Mouse (Mus musculus): ENCODE data around the gene Plcb2. TPM values are rescaled to one million over a fixed set of nuclear protein-coding genes. Genes with fewer than 3 reads are reported as not detected.
A peak's percentile ranks its signal among the peaks of the same experiment; 100 is the strongest.

Gene Plcb2
- total RNA-seq, 2 experiments from 2014 or later = 2.1 to 2.7 TPM

GRCm38 (mm10) chr2:118723693-118724486 is 4.3 kb downstream of the Plcb2 start:
- DNase-seq (ENCODE audit: low spot score in 2 of 2) = no peak

- DNase-seq (ENCODE audit: low spot score in 2 of 2) = no peak
Measured at GRCm38 (mm10) chr2:118716677-118717076, 11.6 kb downstream of the Plcb2 start.

DNA sequence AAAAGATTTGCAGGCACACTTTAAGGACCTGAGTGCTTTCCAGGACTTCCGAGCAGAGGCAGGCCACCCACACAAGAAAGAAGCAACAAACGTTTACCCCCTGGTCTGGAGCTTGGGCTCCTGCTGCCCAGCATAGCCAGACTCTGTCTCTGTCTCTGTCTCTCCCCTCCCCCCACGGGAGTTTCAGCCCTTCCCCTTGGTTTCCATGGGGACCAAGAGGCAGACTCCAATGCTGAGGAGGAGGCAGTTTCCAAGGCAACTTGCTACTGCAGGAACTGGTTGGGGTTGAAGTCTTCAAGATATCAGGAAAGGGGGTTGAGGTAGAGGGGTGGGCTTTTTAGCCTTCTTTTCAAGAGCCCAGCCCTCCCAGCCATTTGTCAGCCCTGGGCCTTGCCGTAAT is 14.0 kb downstream of the Plcb2 start:
- peak in 1 of 2 experiments; percentile 71 for DNase-seq (ENCODE audit: low spot score in 2 of 2)

- DNase-seq (ENCODE audit: low spot score in 2 of 2) = no peak
Measured at GRCm38 (mm10) chr2:118713631-118714030, 14.6 kb downstream of the Plcb2 start.

DNA sequence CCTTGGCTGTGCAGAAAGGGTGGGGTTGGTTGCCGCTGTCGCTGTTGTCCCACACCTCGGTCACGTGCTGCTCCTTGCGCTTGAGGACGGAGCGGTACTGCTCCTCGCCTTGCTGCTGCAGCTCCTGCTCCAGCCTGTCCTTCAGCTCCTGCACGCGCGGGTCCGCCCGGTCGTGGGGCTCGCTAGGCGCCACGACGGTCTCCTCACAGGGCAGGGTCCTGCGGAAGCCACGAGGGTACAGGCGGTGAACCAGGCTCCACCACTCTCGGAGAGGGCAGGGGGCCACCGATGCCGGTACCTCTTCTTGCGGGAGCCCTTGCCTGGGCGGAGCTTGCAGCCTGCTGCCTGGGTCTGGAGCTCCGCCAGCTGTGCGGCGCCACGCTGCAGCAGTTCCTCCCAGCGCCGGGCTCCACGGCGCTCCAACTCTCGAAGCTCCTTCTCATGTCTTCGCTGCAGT is 17.2 kb downstream of the Plcb2 start:
- no peak for DNase-seq (ENCODE audit: low spot score in 2 of 2)

GRCm38 (mm10) chr2:118709655-118710221 is 18.5 kb downstream of the Plcb2 start:
- DNase-seq (ENCODE audit: low spot score in 2 of 2) = no peak

DNA sequence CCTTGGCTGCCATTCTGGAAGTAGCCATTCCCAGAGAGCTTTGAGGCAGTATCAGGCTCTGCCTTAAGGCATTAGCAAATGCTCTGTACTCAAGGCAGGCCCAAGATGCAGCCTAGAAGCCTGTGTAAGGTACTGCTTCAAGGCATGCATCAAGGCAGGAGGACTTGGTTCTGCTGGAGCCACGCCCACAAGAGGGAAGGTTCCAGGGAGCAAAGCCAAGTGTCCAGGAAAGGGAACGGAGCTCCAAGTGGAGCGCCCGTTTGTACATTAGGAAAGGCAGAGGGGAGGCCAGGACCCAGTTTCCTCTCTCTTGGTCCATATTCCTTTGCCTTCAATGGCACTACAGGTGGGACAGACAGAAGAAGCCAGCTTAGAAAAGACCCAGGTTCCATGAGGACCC is 19.8 kb downstream of the Plcb2 start:
- DNase-seq (ENCODE audit: low spot score in 2 of 2) = no peak

DNA sequence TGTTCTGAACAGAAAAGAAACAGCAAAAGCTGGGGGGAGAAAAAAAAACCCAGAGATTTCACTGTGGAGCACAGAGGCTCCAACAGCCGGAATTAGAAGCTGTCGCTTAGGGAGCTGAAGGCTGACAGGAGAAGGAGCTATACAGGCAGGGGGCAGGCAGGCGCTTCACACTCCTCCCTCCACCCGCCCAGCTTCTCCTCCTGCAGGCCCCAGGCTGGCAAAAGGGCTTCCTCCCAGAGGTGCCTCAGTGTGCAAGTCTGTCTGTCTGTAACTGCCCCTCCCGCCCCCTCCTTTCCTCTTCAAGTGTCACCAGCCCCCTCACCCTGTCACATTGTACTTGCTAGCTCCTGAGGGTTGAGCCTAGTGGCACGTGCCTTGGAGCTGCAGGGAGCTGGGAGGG is 21.8 kb downstream of the Plcb2 start:
- DNase-seq (ENCODE audit: low spot score in 2 of 2) = no peak

DNA sequence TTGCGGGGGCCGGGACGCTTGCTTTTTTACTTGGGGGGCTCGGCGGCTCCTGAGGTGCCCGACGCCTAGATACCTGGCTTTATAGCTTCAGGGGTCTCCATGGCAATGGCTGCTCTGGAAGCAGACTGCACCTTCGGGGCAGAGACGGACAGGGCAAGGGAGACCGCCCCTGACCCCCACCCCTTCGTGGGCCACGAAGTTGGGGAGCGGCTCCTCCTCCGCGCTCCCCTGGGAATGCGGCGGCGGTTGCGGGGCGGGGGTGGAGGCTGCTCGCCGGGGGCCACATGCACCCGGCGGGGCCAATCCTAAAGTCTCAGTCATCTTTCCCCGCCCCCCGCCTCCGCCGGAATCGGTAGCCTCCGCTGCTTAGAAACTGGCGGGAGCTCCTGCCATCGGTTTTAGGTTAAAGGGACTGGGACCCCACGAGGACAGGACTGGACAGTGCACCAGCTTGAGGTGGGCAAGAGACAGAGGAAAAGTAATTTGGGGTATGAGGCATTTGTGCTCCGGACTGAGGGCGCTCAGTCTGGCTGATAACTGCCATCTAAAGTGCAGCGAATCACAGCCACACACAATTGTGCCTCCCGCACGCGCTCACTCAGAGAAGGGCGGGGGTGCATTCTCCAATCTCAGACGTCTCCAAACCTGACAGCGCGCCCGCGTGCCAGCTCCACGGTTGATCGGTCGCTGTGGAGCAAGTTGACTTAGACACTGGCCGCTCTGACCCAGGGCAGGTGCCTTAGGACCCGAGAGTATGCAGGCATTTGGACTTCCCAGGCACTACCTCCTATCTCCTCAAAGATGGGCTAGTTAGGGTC is 24.1 kb downstream of the Plcb2 start, which contains the start of gene Ankrd63:
Ankrd63 (minus strand) TSS at position 51 of the 818 bp plus-strand sequence.
- no peak for DNase-seq (ENCODE audit: low spot score in 2 of 2)

- no peak for DNase-seq (ENCODE audit: low spot score in 2 of 2)
Measured at GRCm38 (mm10) chr2:118702883-118703761, 25.1 kb downstream of the Plcb2 start.

- DNase-seq (ENCODE audit: low spot score in 2 of 2) = no peak
Measured at GRCm38 (mm10) chr2:118701971-118702882, 26.0 kb downstream of the Plcb2 start.

DNA sequence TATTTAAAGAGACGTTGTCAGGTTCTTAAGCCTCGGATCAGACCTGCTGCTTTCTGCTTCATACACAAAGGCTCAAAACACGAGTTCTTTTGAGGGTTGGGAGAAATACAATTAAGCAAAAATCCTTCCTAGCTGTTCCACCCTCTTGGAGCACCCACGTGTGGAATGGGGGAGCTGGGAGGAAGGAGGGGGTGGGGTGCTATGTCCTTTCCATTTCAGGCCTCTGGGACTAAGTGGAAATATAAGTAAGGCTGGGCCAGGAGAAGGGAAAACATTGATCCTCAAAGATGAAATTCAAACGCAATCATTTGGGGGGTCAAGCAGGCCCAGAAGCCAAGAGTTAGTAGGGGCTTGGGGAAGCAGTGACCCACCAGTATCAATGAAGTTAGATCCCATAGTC is 27.1 kb downstream of the Plcb2 start:
- no peak for DNase-seq (ENCODE audit: low spot score in 2 of 2)

DNA sequence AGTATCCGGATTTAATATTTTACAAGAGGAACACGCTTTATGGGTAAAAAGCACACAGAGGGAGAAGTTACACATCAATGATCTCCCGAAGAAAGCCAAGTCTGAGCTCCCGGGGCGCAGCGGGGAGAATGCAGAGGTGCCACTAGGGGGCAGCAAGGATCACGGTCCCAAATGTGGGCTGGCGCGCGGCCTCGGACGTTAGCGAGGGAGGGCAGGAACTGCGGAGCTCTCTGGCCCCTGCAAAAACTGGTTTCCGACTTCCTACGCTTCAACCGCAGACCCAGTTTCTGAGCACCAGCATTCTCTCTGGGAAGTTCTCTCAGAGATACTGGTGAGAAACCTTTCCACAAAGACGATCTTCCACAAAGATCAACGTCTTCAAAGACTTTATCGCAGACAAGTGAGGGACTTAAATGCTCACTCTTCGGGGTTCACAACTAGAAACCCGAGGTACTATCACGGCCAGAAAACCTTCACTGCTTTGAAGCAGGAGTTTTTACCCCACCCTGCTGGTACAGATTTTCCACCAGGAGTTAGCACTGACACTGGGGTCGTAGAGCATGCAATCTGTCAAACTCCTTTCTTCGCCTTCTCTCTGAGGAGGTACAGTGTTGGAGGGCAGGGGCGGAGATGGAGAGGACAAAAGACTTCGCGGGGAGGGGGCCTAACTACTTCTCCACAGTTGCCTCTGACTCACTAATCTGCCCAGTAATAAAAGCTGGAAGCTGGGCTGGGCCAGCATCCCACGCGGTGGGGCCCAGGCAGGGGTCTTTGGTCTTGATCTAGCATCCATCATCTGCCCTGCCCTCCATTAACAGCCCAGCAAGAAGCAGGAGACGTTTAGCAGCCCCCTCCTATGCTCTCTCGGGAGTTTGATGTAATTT is 27.8 kb downstream of the Plcb2 start:
- peak; percentile 69 to 70 for DNase-seq (ENCODE audit: low spot score in 2 of 2)

DNA sequence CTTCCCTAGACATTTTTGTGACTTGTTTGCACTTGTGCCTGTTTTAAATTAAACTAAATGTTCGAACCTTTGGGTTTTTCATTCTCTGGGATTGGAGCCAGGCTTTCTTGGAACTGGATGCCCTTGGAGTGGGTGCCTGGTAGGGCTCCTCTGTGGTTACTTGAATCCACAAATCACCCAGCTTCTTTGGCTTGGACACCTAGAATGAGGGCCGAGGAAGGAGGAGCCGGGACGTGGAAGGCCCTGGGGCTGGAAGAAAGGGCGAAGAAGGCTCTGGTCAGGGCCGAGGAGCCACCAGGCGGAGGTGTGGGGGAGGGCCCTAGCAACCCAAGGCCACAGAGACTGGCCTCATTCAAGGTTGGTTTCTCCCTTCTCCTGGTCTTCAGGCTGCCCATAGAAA is 30.3 kb downstream of the Plcb2 start:
- DNase-seq (ENCODE audit: low spot score in 2 of 2) = no peak

DNA sequence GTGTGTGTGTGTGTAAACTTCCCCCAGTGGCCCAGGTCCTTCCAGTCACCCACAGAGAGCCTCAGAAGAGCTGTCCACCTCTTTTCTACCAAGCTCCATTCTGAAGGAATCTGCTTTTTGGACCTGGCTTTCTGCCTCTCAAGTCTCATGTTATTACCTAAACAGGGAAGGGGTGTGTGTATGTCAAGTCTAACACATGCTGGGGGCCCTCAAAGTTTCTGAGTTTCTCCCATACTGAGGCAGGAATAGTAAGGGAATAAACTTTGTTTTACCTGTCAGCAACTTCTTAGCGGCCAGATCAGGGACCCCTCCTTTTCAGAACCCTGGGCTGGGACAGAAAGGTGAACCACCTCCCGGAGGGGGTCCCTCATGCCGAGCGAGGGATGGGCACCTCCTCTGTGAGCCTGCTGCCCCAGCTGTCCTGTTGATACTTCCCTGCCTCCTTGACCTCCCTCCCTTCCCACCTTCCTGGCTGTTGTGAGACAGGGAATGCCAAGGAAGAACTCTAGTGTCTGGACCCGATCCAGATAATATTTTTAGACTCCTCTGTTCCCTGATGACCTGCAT is 30.8 kb downstream of the Plcb2 start:
- no peak for DNase-seq (ENCODE audit: low spot score in 2 of 2)

- no peak for DNase-seq (ENCODE audit: low spot score in 2 of 2)
Measured at GRCm38 (mm10) chr2:118696451-118697308, 31.6 kb downstream of the Plcb2 start.

- DNase-seq (ENCODE audit: low spot score in 2 of 2) = peak; percentile 65 to 83
Measured at GRCm38 (mm10) chr2:118695677-118696232, 32.5 kb downstream of the Plcb2 start.

All from layer of hippocampus, postnatal 14 days (tissue).